Mouse (Mus musculus) hindlimb bud, embryonic 11.5 days (tissue): Measurements from ENCODE around the gene Hes1.
A peak's percentile ranks its signal among the peaks of the same experiment; 100 is the strongest.

ENCODE experiments used
- DNase-seq: peaks from one replicate; pipeline ENCODE4 v3.0.0-alpha.2; 2012; ENCODE audit warnings: low read depth, low spot score; ENCODE audit errors: extremely low spot score

The Hes1 gene

GRCm38 (mm10) chr16:30050767-30051490 is 13.3 kb upstream of the Hes1 start:
- DNase-seq = no peak

GRCm38 (mm10) chr16:30052271-30052670 is 11.9 kb upstream of the Hes1 start:
- no peak for DNase-seq

GRCm38 (mm10) chr16:30052839-30053511 is 11.2 kb upstream of the Hes1 start:
- no peak for DNase-seq

GRCm38 (mm10) chr16:30054541-30054940 is 9.6 kb upstream of the Hes1 start:
- no peak for DNase-seq

- DNase-seq = no peak
Measured at GRCm38 (mm10) chr16:30055361-30055889, 8.8 kb upstream of the Hes1 start.

- DNase-seq = no peak
Measured at GRCm38 (mm10) chr16:30055927-30056326, 8.3 kb upstream of the Hes1 start.

- DNase-seq = no peak
Measured at GRCm38 (mm10) chr16:30056906-30057305, 7.3 kb upstream of the Hes1 start.

GRCm38 (mm10) chr16:30058974-30059717 is 5.0 kb upstream of the Hes1 start:
- no peak for DNase-seq

- no peak for DNase-seq
Measured at GRCm38 (mm10) chr16:30060412-30060811, 3.8 kb upstream of the Hes1 start.

- no peak for DNase-seq
Measured at GRCm38 (mm10) chr16:30062242-30063030, 1.7 kb upstream of the Hes1 start.

GRCm38 (mm10) chr16:30063121-30063881 is 883 bp upstream of the Hes1 start:
- DNase-seq = no peak

GRCm38 (mm10) chr16:30064613-30065012 is 429 bp downstream of the Hes1 start:
- DNase-seq = no peak

GRCm38 (mm10) chr16:30065077-30065476 is 893 bp downstream of the Hes1 start:
- no peak for DNase-seq

GRCm38 (mm10) chr16:30065537-30066183 is 1.5 kb downstream of the Hes1 start:
- DNase-seq = no peak

GRCm38 (mm10) chr16:30066184-30066851 is 2.1 kb downstream of the Hes1 start:
- DNase-seq = no peak

- DNase-seq = no peak
Measured at GRCm38 (mm10) chr16:30066852-30067301, 2.7 kb downstream of the Hes1 start.

GRCm38 (mm10) chr16:30068041-30069020 is 4.1 kb downstream of the Hes1 start:
- peak; percentile 94 for DNase-seq

GRCm38 (mm10) chr16:30069580-30069949 is 5.4 kb downstream of the Hes1 start:
- DNase-seq = no peak
